Mouse (Mus musculus) ovary, postnatal 10 days (tissue): ENCODE measurements around the gene Ipo8.

Source experiments
- DNase-seq: peaks from one replicate; pipeline ENCODE4 v3.0.0; 2022; ENCODE audit warnings: low spot score

Gene Ipo8

DNA sequence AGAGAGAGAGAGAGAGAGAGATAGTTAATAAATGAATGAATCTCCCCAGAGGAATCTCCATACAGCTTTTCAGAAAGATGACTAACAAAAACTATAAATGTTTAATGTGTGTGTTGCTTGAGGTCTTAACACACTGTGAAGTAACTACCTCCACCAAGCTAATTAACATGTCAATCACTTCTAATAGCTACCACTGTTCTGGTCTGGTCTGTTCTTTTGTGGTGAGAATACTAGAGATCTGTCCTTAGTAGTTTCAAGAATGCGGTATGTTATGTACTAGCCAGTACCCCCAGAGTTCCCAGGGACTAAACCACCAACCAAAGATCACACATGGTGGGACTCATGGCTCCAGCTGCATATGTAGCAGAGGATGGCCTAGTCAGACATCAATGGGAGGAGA, 74.7 kb downstream of the Ipo8 start:
- DNase-seq: no peak

DNA sequence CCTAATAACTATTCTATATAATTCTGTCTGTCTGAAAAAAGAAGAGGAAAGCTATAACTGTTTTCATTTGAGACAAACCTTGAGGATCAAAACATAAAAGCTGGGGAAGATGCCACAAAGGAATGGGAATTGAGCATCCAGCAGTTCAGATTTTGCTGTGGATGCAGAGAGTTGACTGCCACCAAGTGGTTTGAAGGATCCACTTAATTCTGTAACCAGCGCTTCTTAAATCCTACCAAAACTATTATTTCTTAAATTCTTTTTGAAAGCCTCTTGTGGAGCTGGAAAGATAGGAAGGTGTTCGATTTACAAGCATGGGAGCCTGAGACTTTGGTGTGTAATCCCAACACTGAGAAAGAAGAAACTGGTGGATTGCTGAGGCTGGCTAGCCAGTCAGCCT, 79.9 kb downstream of the Ipo8 start:
- DNase-seq: no peak

DNA sequence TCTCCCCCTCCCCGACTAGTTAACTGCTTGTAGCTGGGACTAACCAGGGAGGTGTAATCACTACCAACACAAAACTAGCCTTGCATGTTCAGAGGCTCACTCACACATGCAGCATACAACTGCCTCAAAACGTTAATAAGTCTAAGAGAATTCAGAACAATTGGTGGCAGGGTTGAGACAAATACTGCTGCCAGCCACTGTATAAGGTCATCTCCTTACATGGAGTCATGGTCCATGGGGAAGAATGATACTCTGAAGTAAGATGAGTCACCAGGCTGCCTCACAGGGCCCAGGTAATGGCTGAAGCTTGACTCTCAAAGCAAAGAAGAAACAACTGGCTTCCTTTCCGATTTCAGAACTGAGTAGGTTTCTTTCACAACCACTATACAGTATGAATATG, 81.1 kb downstream of the Ipo8 start:
- DNase-seq: no peak

DNA sequence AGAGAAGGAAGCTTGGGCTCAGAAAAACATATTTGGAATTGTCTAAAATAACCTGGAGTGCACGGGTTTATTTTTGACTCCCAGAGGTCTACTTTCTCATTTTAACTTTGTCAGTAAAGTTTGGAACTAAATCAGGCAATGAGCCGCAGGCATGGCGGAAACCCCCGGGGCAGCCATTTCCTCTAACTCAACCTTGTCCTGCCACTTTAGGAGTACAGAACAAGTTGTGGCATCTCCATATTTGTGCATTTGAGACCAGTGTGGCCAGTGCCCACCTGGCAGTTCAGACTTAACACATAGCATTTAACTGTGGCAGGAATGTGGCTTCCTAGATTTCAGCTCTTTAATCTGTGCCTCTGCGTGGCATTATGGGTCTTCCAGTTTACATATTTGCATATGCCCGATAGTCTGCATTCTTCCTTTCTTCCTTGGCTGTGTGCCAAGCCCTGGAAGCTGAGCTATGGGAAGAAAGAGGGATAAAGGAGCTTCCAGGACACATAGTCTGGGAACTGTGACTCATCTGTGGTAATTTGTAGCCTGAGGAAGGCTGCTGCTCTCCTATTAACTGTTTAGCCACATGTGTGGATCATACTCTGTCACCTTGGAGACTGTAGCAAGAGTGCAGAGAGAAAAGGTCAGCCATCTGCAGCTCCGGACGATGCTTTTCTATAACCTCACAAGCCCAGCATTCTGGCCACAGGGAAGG, 90.6 kb downstream of the Ipo8 start:
- no peak for DNase-seq

DNA sequence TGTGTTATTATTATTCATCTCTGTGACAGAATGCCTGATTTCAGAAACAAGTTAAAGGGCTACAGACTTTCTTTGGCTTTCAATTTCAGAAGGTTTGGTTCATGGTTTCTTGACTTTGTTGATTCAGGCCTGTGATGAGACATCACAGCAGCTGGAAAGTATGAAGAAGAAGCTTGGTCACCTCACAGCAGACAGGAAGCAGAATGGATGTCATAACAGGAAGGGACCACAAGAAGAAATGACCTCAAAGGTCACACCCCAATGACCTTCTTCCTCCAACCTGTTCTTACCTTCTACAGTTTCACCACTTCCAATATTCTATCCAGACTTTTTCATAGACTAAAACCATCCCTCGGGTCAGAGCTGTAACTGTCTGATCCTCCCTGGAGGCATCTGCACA, 94.9 kb downstream of the Ipo8 start:
- no peak for DNase-seq

DNA sequence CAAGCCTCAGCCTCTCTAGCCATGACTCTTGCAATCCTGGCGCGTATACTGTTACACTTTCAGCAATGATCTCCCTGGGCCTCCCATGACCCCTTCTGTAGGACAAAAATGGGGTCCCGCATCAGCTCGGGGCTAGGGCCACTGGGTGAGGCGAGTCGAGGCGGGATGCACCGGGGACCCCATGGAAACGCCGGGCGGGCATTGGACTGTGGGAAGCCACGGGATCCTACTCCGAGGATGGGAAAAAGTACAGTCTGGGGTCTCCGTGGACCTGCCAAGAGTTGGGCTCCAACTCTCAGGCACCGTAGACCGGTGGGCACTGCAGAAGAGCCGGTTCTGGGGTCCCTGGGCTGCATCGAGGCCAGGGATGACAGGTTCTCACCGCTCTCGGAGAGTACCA, 97.3 kb downstream of the Ipo8 start:
- no peak for DNase-seq

DNA sequence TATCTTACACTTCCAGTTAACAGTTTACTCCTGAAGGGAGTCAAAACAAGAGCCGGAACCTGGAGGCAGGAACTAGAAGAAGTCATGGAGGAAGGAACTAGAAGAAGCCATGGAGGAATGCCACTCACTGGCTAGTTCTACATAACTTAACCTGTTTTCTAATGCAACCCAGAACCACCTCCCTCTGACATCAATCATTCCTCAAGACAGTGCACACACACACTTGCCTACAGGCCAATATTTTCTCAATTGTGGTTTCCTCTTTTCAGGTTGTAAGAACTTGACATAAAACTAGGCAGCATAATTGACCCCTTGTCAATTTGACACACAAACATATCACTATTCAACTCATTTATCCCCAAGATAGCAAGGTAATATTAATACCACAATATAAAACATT, 98.3 kb downstream of the Ipo8 start:
- no peak for DNase-seq

DNA sequence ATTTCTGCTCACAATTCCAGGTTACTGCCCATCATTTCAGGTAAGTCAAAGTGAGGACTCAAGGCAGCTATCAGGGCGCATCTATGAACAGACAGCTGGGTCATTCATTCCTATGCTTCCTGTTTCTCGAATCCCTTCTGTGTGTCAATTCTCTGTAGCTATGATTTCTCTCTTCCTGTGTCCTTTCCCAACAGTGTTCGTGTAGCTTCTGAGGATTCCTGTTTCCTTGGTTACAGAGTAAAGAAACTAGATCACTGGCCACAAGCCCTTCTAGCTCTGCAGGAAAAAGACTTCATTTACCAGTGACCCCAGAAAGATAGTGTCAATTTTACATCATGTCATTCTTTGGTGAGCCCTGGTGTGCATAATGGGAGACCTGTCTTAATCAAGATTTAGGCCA, 102.7 kb downstream of the Ipo8 start:
- DNase-seq: no peak

DNA sequence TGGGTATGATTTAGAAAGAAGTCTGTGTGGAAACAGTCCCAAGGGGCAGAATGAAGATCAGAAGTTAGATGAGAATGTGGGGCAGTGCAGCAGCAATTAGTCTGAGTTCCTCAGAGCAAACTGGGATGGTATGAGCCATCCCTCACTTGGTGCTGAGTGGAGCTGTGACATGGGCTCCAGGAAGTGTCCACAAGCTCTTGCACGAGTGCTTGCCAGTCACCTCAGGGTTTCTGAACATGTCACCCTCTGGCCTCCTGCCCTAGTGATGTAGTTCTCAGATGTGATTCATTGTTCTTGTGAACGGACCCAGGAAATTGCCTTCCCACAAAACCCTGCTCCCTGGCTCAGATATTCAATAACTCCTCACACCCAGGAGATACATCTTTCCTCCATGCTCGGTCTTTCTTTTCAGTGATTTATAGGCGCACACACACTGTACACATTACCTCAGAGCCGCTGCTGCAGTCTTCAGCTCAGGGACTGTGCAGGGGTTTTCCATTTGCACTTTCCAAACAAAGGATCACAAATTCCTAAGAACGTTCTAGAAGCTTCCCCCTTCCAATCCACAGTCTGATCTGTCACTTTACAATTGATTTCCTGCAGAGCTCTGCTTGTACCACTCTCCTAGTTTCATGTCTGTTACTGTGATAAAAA, 103.3 kb downstream of the Ipo8 start:
- DNase-seq: no peak

DNA sequence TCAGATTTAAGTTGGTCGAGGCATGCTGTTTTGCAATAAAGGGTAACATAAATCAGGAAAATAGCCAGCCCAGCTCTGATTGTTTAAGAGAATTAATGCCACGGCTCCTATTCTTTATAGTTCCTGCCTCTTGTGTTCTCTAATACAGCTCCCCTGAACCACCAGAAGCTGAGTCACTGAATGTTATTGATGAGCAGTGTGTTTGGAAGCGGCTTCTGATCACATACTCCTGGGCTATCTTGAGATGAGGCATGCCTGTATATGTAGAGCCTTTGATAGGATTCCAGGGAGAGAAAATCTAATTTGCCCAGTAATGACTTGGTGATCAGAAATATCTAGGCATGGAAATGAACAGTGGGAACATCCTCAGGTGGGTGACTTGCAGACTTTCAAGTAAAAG, 106.8 kb downstream of the Ipo8 start:
- DNase-seq: no peak
